Mouse (Mus musculus) natural killer cell, adult 2 months (primary cell): Measurements from ENCODE around the gene Siah1a.

Experiments
- DNase-seq, 2 experiments: peaks; one replicate each; pipeline ENCODE4 v3.0.0; 2022; ENCODE audit warnings: low spot score in 2 of 2

The Siah1a gene

GRCm38 (mm10) chr8:86745221-86745934, at the start of gene Siah1a, which contains the start of gene Gm10638:
TSS of gene Siah1a (minus strand) at chr8:86745934.
TSS of gene Gm10638 (plus strand) at chr8:86745699.
- peak; percentile 28 to 43 for DNase-seq

DNA sequence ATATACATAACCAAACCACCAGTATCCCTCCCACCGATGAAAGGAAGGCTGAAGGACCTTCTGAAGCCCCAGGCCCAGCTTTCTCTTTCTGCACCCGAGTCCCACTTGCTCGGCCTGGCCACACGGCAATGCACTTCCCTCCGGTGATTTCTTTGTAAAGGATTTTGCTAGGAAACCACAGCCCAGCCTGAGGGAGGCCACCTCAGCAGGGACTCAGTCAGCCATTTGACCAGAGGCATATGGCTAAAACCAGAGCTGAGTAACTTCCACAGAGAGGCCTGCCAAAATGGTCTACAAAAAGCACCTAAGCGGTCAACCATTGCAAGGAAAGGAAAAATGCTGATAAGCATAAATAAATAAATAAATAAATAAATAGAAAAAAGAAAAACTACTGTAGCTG, 49.0 kb upstream of the Siah1a start:
- DNase-seq: no peak

GRCm38 (mm10) chr8:86791542-86791941, 45.8 kb upstream of the Siah1a start:
- DNase-seq: no peak

DNA sequence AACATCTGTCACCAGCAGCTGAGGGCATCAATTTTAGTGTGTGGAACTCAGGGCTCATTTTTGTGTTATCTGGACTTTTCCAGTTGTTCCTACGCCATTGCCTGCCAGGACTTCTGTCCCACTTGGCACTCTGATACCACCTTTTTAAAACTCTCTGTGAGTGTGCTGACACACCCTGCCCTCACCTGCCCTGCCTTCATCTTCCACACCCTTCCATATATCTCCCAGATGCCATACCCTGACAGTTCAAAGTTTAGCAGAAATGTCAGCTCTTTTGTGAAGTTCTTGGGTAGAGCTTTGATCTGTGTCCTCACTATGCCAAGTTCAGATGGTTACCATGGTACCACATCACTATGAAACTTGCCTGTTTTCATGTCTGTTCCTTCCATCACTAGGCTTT, 43.8 kb upstream of the Siah1a start:
- no peak for DNase-seq

GRCm38 (mm10) chr8:86787891-86788420, 42.2 kb upstream of the Siah1a start:
- DNase-seq: no peak

GRCm38 (mm10) chr8:86786498-86786897, 40.8 kb upstream of the Siah1a start:
- DNase-seq: no peak

DNA sequence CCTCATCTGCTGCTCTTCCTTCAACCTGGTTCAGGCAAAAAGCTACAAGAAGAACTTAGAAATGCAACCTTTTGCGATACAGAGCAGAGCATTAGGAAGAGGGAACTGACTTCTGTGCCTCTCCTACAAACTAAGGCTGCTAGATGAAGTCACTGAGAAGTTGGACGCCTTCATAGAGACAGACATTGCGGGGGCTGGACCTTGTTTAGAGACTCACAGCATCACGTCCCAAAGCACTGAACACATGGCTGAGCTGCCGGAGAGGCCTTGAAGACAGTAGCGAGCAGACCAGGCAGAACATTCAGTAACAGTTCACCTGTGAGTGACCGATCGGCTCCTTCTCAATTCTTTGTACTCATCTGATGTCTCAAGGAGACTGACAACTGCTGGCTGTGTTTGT, 35.4 kb upstream of the Siah1a start:
- no peak for DNase-seq

DNA sequence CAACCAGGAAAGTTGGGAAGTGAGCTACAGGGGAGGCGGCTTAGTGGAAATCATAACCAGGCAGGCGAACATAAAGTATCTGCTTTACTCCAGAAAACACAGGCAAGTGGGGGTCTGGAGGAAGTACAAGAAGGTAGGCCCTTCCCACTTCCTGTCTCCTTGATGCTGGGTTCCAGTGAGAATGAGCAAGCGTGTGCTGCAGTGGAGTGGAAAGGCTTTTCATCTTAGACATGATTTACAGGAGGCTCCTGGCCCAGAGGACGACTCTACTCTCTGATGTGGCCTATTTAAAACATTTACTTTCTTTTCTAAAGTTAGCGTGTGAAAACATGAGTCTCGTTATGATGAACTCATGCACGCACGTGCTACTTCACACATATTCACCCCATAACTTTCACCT, 33.5 kb upstream of the Siah1a start:
- DNase-seq: peak; percentile 4 to 6

GRCm38 (mm10) chr8:86769945-86770715, 24.4 kb upstream of the Siah1a start:
- DNase-seq: no peak

GRCm38 (mm10) chr8:86768499-86768898, 22.8 kb upstream of the Siah1a start:
- DNase-seq: no peak

- DNase-seq: no peak
Observed at GRCm38 (mm10) chr8:86766548-86767211, 20.9 kb upstream of the Siah1a start.

- no peak for DNase-seq
Observed at GRCm38 (mm10) chr8:86765669-86766068, 19.9 kb upstream of the Siah1a start.

GRCm38 (mm10) chr8:86765155-86765554, 19.4 kb upstream of the Siah1a start:
- peak in 1 of 2 experiments; percentile 7 for DNase-seq

DNA sequence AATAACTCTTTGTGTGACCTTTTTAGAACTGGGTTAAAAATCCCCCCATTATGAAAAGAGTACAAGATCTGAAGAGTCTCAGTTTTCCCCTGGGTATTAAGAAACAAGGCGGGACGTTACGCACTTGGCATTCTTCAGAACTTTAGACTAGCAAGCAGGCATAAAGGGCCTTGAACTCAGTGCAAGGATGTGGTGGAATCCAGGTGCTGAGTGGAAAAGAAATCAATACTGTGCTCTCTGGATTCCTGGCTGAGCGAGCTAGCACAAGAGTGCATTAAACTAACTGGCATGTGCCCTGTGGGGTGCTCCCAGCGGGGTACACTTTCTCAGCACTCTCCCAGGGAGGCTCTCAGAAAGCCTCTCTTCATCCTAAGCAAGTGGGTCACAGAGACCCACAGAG, 17.1 kb upstream of the Siah1a start:
- DNase-seq: no peak

GRCm38 (mm10) chr8:86760746-86761145, 15.0 kb upstream of the Siah1a start:
- no peak for DNase-seq

DNA sequence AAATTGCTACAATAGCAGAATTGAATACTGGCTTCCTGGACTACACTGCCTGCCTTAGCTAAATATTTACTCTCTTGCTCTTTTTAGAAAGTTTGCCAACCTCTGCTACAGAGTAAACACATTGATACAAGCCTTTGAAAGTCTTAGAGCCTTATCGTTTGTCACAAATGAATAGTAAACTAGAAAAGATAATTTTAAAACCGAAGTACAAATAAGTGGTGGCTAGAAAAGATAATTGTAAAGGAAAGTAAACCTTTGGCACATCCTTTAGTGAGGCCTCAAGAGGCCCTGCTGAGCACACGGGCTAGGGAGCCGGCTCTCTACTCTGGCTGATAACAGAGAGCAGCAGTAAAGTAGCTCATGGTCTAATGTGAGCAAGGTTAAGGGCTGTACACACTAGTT, 13.4 kb upstream of the Siah1a start:
- DNase-seq: no peak

- no peak for DNase-seq
Observed at GRCm38 (mm10) chr8:86758651-86759050, 12.9 kb upstream of the Siah1a start.

DNA sequence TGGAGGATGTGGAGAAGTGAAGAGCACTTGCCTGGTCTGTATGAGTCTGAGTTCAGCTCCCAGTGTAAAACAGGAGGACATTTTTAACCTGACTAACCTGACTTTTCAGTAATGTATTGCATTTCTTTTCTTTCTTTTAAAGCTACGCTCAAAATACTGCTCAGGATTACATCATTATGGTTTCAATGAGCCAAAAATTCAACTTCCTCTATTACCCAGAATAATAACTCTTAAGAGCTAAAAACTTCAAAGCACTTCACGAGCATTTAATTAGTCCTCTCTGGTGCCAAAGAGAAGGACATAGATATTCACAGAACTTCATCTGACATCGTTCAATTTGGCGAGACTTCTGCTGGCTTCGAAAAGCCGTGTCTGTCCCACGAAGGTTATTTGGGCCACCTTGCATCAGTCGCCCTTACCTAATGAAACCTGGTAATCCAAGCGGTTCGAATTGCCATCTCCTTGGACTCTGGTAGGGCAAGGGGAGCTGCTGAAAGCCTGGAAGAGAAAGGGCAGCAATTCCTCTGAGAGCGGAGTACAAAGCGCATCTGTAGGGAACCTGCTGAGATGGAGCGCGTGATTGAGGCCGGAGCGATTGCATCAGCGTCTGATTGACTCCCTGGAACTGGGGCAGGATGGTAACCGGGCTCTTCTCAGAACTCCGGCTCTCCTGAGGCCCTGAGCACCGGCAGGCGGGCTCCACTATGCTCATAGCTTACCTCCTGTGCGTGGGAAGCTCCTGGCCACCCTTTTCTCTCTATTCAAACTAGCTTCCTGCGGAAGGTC, 11.4 kb upstream of the Siah1a start:
- no peak for DNase-seq

DNA sequence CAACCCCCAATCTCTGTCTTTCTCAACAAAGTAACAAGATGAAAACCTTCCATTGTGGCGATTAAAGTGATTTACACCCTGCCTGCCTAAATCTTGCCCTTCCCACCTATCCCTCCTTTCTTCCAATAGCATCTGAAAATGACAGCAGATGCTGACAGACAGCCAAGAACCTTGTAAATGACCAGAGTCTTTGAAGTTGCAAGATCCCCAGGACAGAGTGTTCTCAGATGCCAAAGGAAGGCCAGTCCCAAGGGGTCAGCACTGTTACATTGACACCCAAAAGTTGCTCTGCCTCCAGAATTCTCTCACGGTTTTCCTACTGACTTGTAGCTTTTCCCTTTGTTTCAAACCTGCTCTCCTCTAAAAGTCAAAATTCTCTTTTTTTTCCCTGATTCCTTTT, 4.1 kb upstream of the Siah1a start:
- no peak for DNase-seq

DNA sequence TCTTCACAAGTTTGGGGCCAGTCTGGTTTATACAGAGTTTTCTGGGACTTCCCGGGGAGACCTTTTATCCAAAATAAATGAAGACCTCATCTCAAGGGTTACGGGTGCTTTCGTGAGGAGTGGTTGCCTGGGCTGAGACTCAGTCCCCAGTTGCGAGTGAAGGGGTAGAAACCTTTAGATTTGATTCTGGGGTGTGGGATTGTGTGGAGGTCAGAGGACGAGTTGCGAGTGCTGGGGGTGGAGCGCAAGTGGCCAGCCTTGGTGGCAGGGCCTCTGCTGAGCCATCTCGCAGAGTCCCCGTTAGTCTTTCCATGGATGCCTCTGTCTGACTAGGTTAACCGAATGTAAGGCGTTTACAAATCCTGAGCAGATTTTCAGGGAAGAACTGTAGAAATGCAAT, 777 bp upstream of the Siah1a start:
- peak; percentile 7 to 10 for DNase-seq

- peak; percentile 89 to 92 for DNase-seq
Observed at GRCm38 (mm10) chr8:86745935-86746441, 254 bp upstream of the Siah1a start.
